Mouse (Mus musculus): ENCODE results near the gene Plcxd1. TPM values are rescaled to one million over a fixed set of nuclear protein-coding genes. Genes with fewer than 3 reads are reported as not detected.

The Plcxd1 gene
- polyA plus RNA-seq, 1 experiment from 2014 or later, result 0.75 TPM

DNA sequence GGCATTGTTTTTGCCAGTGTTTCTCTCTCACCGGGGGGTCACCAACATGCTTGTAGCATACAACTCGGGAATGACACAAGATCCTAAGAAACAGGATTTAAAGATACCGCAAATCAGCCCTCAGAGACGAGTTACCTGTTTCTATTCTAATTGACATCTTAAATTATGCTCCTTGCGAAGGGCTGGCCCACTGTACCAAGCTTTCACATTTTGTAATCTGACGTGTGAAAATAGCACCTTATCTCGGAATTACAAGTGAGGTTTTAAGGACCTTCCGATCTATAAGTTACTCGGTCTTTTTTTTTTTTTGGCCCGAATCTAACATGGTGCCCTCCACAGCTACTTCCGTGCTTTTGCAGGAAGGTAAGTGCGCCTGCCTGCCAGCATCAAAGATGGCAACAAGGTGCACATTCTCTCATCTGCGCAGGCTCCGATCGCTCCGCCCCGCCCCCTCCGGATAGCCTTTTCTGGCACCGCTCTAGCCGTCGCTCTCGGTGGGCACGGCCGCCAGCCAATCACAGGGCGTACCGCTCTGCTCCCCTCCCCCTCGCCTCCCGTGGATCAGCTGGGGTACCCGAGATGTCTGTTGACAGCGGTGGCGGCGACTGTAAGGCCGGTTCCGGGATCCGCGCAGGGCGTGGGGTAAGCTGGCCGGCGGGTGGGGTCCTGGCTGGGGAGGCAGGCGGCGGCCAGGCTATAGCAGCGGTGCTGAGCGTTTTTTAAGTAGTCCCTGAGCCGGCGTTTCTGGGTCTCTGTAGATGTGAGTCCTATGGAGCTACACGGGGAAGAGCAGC, 35.7 kb downstream of the Plcxd1 start, which contains the start of gene Chfr:
Gene Chfr (plus strand): TSS at position 550 of the 794 bp plus-strand sequence.
- DNase-seq (ENCODE audit: low spot score), result peak; percentile 100
- Histone ChIP-seq H3K9me3 (ENCODE audit: control insufficient read depth, low read length) (peaks cover 2% of the 10 kb centered on the region; the same call in 1 of the 2 replicates), H3K4me3 (ENCODE audit: low read depth, low read length) (peak within 1 kb of the TSS; percentile 69), H3K9ac (ENCODE audit: low read length) (peak within 1 kb of the TSS; percentile 69), H3K4me2 (ENCODE audit: low read depth, severe bottlenecking) (peak within 1 kb of the TSS; percentile 79), H3K4me1 (ENCODE audit: control insufficient read depth, insufficient read depth, low read length) (no peaks in the 10 kb centered on the region), H3K27ac (replicated peaks; ENCODE audit: low read depth, low read length) (no peak within 1 kb of the TSS), H3K27me3 (ENCODE audit: control insufficient read depth, insufficient read depth, low read length) (no peaks in the 10 kb centered on the region), H3K36me3 (ENCODE audit: control insufficient read depth, insufficient read depth, low read length) (peaks cover 3% of the 10 kb centered on the region)
- WGBS, result 4% methylated on average over 46 of the region's 46 CpGs
- ATAC-seq (ENCODE audit: insufficient number of reproducible peaks, low FRiP score, low TSS enrichment, low read depth), result peak; percentile 99

DNA sequence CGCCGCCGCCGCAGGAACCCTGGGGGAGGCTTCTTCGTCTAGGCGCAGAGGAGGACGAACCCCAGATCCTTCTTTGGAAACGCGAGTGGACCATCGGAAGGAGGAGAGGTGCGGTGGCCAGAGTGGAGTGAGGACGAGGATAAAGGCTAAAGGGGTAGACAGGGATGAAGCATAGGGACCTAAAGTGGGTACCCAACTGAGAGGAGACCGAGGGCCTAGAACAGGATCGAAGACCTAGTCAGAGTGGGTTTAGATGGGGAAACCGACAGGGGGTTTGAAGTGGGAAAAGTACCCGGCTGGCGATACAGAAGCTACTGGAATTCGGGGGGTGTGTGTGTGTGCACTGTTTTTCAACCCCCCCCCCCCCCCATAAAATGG, 36.3 kb downstream of the Plcxd1 start:
- ATAC-seq (ENCODE audit: insufficient number of reproducible peaks, low FRiP score, low TSS enrichment, low read depth), result peak; percentile 41
- H3K9me3 ChIP-seq (ENCODE audit: control insufficient read depth, low read length), result no peaks in the 10 kb centered on the region
- H3K36me3 ChIP-seq (ENCODE audit: control insufficient read depth, insufficient read depth, low read length), result no peaks in the 10 kb centered on the region; the same call in 1 of the 2 replicates
- no peak overlapping the region for H3K27ac ChIP-seq (replicated peaks; ENCODE audit: low read depth, low read length)
- WGBS, result 6% methylated on average over 18 of the region's 18 CpGs
- H3K27me3 ChIP-seq (ENCODE audit: control insufficient read depth, insufficient read depth, low read length), result no peaks in the 10 kb centered on the region
- no peak for DNase-seq (ENCODE audit: low spot score)
- peak overlapping the region; percentile 69 for H3K9ac ChIP-seq (ENCODE audit: low read length)
- peak overlapping the region; percentile 69 for H3K4me3 ChIP-seq (ENCODE audit: low read depth, low read length)
- H3K4me2 ChIP-seq (ENCODE audit: low read depth, severe bottlenecking), result peak overlapping the region; percentile 79
- H3K4me1 ChIP-seq (ENCODE audit: control insufficient read depth, insufficient read depth, low read length), result no peaks in the 10 kb centered on the region

DNA sequence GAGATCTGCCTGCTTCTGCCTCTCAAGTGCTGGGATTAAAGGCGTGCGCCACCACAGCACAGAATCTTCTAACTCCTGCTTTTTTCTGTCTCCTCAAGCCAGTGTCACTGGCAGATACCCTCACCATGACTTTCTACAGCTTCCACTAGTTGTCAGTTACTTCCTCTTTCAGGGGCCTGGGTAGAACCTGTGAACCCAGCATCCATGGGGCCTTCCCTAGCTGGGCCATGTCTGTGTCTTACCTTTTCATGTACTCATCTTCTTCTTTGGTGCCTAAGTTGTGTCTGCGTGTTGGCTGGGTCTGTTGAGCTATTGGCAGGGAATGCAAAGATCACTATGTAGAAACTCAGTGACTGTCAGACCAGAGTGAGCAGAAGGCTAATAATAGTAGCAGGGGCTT, 38.0 kb downstream of the Plcxd1 start:
- Histone ChIP-seq H3K4me2 (ENCODE audit: low read depth, severe bottlenecking) (no peak overlapping the region), H3K9ac (ENCODE audit: low read length) (no peak overlapping the region), H3K36me3 (ENCODE audit: control insufficient read depth, insufficient read depth, low read length) (no peaks in the 10 kb centered on the region; the same call in 1 of the 2 replicates), H3K9me3 (ENCODE audit: control insufficient read depth, low read length) (no peaks in the 10 kb centered on the region), H3K27me3 (ENCODE audit: control insufficient read depth, insufficient read depth, low read length) (no peaks in the 10 kb centered on the region), H3K27ac (replicated peaks; ENCODE audit: low read depth, low read length) (no peak overlapping the region), H3K4me3 (ENCODE audit: low read depth, low read length) (no peak overlapping the region), H3K4me1 (ENCODE audit: control insufficient read depth, insufficient read depth, low read length) (no peaks in the 10 kb centered on the region)
- 90% methylated on average over 3 of the region's 3 CpGs for WGBS
- no peak for ATAC-seq (ENCODE audit: insufficient number of reproducible peaks, low FRiP score, low TSS enrichment, low read depth)
- no peak for DNase-seq (ENCODE audit: low spot score)

DNA sequence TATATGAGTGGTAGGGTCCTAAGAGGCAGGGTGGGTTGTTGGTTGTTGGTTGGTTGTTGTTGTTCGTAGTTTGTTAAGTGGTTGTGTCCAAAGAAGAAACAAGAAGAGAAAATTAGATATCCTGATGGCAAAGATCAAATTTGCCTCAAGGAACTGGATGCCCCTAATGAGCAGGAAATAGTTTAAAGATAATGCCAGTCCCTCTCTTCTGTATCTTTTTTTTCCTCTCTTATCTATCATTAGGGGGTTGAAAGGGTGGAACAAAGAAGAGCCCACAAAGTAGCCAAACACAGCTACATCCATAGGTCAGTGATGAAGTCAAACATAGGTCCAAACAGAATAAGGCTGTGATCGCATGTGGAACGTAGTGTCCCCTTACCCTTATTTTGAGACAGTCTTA, 39.6 kb downstream of the Plcxd1 start:
- H3K36me3 ChIP-seq (ENCODE audit: control insufficient read depth, insufficient read depth, low read length), result peaks cover 2% of the 10 kb centered on the region; the same call in 1 of the 2 replicates
- H3K9me3 ChIP-seq (ENCODE audit: control insufficient read depth, low read length), result no peaks in the 10 kb centered on the region
- ATAC-seq (ENCODE audit: insufficient number of reproducible peaks, low FRiP score, low TSS enrichment, low read depth) (no peak), DNase-seq (ENCODE audit: low spot score) (no peak)
- H3K4me3 ChIP-seq (ENCODE audit: low read depth, low read length), result no peak overlapping the region
- H3K27ac ChIP-seq (replicated peaks; ENCODE audit: low read depth, low read length), result no peak overlapping the region
- no peaks in the 10 kb centered on the region for H3K4me1 ChIP-seq (ENCODE audit: control insufficient read depth, insufficient read depth, low read length)
- no peak overlapping the region for H3K9ac ChIP-seq (ENCODE audit: low read length)
- 92% methylated on average over 3 of the region's 3 CpGs for whole genome bisulfite sequencing
- no peak overlapping the region for H3K4me2 ChIP-seq (ENCODE audit: low read depth, severe bottlenecking)
- no peaks in the 10 kb centered on the region for H3K27me3 ChIP-seq (ENCODE audit: control insufficient read depth, insufficient read depth, low read length)

DNA sequence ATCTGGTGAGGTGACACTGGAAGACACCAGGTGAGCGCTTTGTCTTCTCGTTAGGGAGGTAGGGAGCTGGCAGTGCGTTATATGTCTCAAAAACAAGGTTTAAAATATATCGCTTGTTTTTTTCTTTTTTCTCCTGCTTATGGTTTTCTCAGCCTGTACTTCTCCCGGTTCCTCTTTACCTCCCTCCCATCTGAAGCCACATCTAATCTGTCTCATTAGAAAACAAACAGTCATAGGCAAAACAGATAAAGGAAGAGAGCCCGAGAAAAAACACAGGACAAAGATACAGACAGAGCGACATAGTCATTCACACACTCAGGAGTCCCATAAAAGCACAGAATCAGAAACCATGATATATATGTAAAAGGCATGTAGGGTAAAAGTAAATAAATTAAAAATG, 40.7 kb downstream of the Plcxd1 start:
- DNase-seq (ENCODE audit: low spot score) (no peak), ATAC-seq (ENCODE audit: insufficient number of reproducible peaks, low FRiP score, low TSS enrichment, low read depth) (no peak)
- WGBS, result 94% methylated on average over 7 of the region's 7 CpGs
- Histone ChIP-seq H3K27ac (replicated peaks; ENCODE audit: low read depth, low read length) (no peak overlapping the region), H3K4me3 (ENCODE audit: low read depth, low read length) (no peak overlapping the region), H3K4me1 (ENCODE audit: control insufficient read depth, insufficient read depth, low read length) (no peaks in the 10 kb centered on the region), H3K9ac (ENCODE audit: low read length) (no peak overlapping the region), H3K4me2 (ENCODE audit: low read depth, severe bottlenecking) (no peak overlapping the region), H3K27me3 (ENCODE audit: control insufficient read depth, insufficient read depth, low read length) (no peaks in the 10 kb centered on the region), H3K9me3 (ENCODE audit: control insufficient read depth, low read length) (no peaks in the 10 kb centered on the region), H3K36me3 (ENCODE audit: control insufficient read depth, insufficient read depth, low read length) (peaks cover 5% of the 10 kb centered on the region; the same call in 1 of the 2 replicates)

DNA sequence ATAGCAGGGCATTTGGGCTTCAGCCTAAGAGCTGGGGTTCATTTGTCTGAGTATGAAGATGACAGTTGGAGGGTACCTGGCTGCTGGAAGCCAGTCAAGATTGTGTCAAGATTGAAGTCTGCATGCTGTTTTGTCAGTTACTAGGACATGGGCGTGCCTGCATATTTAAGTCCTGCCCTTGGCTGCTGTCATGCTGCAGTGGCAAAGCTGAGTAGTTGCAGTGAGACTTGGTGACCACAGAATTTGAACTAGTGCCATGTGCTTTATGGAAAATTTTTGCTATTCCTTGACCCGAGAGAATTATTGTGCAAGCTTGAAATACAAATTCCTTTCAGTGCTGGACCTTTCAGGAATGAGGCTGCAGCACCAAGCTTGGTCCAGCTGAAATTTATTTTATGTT, 42.5 kb downstream of the Plcxd1 start:
- Histone ChIP-seq H3K4me3 (ENCODE audit: low read depth, low read length) (no peak overlapping the region), H3K9me3 (ENCODE audit: control insufficient read depth, low read length) (no peaks in the 10 kb centered on the region), H3K36me3 (ENCODE audit: control insufficient read depth, insufficient read depth, low read length) (peaks cover 13% of the 10 kb centered on the region), H3K4me2 (ENCODE audit: low read depth, severe bottlenecking) (no peak overlapping the region), H3K9ac (ENCODE audit: low read length) (no peak overlapping the region), H3K4me1 (ENCODE audit: control insufficient read depth, insufficient read depth, low read length) (no peaks in the 10 kb centered on the region), H3K27ac (replicated peaks; ENCODE audit: low read depth, low read length) (no peak overlapping the region), H3K27me3 (ENCODE audit: control insufficient read depth, insufficient read depth, low read length) (no peaks in the 10 kb centered on the region)
- no peak for DNase-seq (ENCODE audit: low spot score)
- 91% methylated on average over 2 of the region's 2 CpGs for WGBS
- ATAC-seq (ENCODE audit: insufficient number of reproducible peaks, low FRiP score, low TSS enrichment, low read depth), result no peak

DNA sequence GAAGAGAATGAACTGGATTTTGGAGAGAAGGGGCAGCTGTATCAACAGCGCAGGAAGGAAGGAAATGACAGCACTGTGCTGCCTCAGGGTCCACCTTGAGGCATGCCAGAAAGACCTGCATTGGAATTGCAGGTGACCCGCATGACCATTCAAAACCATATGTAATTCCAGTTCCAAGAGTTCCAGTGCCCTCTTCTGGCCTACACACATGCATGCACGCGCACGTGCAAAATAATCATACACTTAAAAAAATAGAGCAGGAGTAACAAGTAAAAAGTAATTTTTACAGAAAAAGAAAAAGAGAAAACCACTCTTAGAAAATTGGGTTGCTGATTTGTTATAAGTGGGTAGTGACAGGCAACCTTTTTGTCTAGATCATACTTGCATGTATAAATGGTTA, 43.2 kb downstream of the Plcxd1 start:
- DNase-seq (ENCODE audit: low spot score), result no peak
- Histone ChIP-seq H3K4me2 (ENCODE audit: low read depth, severe bottlenecking) (no peak overlapping the region), H3K9me3 (ENCODE audit: control insufficient read depth, low read length) (no peaks in the 10 kb centered on the region), H3K27me3 (ENCODE audit: control insufficient read depth, insufficient read depth, low read length) (no peaks in the 10 kb centered on the region), H3K4me1 (ENCODE audit: control insufficient read depth, insufficient read depth, low read length) (no peaks in the 10 kb centered on the region), H3K9ac (ENCODE audit: low read length) (no peak overlapping the region), H3K27ac (replicated peaks; ENCODE audit: low read depth, low read length) (no peak overlapping the region), H3K4me3 (ENCODE audit: low read depth, low read length) (no peak overlapping the region), H3K36me3 (ENCODE audit: control insufficient read depth, insufficient read depth, low read length) (peaks cover 16% of the 10 kb centered on the region)
- 89% methylated on average over 5 of the region's 5 CpGs for WGBS
- ATAC-seq (ENCODE audit: insufficient number of reproducible peaks, low FRiP score, low TSS enrichment, low read depth), result no peak
